Mouse (Mus musculus) cerebral cortex, adult 2 months (tissue): ENCODE results near the gene Mical2.

Experiments used
- WGBS: fragments of 180-500 bp; shearing (Covaris S2); methylation state at CpG from one replicate; pipeline ENCODE4 v1.1.7; 2018; 5-methylcytosine and 5-hydroxymethylcytosine counted together

Mical2 gene

DNA sequence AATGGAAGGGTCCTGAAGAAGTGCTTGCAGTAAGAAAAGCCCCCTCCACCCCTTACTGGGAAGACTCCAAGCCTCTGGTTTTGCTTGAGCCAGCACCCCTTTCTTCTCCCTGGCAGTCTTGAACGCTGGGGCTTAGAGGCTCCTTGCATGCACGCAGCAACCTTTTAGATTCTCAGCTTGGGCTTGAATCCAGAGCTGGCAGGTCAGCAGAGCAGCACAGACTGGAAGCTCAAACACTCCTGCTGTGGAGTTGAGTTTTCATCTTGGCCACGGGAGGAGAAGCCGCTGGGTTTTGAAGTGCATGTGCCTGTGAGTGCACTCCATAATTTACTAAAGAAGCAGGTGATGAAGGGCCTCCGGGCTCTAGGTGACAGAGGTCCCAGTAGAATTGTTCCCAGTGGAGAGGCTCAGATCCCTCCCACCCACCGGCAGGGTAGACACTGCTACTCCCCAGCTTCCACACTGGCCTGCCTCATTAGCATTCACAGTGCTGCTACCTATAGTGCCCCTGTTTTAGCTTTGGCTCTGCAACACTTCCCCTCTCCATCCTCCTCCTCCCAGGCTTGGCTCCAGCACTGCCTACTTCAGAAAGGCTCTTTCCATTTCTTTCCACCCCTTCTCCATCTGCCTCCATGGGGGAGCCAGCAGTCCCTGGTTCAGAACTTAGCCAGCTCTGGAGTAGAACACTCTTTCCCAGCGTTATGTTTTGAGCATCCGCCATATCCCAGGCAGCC lies 15.7 kb downstream of the Mical2 start:
- 28% methylated on average over 8 of the region's 8 CpGs for WGBS

DNA sequence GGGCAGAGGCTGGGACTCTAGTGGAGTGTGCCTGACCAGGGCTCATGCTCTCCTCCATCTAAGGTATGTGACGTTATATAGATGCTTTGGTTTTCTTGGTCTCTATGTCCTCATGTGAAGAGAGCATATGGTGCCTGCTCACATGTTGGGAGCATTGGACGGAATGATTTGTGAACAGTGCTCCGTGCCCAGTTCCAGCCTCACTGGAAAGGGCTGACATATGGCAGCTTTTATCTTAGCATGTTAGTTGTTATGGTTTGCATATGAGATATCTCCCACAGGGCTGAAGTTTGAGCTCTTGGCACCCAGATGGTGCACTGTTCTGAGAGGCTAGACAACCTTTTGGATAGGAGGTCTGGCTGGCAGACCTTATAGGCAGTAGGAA lies 16.3 kb downstream of the Mical2 start:
- WGBS = 48% methylated on average over 3 of the region's 3 CpGs

DNA sequence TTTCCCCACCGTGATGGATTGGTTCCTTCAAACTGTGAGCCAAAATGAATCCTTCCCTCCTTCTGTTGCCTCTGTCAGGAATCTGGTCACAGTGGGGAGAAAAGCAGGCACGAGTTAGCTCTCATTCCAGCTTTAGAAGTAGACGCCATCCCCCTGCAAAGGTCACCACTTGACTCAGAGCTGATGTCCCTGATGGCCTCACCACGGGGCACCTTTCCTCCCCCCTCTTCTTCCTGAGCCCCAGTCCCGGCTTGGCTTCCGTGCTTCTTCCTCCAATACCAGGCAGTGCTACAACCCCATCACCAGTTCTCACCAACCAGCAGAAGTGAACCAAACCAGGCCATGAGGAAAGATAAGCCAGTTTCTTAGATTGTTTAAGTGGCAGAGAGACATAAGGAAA lies 16.9 kb downstream of the Mical2 start:
- WGBS = 58% methylated on average over 6 of the region's 6 CpGs

DNA sequence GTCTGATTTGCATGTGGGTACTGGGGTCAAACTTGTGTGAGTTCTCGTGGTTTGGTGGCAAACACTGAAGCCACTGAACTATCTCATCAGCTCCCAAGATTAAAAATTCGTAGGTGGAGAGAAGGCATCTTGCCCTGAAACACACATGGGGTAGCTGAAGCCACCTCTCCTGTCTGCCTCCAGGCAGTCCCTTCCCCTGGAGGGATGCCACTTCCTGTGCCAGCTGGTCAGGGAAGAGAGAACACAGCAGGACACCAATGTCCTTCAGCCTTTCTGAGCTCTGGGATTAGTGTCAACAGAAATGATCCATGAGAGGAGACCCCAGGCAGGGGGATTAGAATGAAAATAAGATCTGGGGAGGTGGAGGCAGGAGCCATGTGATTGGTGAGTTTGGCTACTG lies 18.4 kb downstream of the Mical2 start:
- WGBS = 58% methylated on average over 2 of the region's 2 CpGs

DNA sequence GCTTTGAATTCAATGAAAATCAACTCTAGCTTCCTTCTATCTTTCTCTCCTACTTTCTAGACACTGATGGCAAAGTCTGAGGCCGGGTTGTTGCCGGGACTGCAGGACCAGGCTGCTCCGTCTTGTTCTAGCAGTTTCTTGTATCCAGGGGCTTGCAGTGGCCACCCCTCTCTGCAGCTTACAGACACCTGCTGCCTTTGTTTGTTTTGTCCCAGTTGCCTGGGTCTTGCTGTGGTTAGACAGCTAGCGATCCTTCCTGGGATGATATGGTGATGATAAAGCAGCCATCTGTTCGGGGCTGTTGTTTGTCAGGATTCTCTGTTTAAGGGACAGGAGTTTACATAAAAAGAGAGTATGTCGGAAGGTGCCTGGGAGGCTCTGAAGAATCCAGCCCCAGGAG lies 19.0 kb downstream of the Mical2 start:
- WGBS = 35% methylated on average over 6 of the region's 6 CpGs

DNA sequence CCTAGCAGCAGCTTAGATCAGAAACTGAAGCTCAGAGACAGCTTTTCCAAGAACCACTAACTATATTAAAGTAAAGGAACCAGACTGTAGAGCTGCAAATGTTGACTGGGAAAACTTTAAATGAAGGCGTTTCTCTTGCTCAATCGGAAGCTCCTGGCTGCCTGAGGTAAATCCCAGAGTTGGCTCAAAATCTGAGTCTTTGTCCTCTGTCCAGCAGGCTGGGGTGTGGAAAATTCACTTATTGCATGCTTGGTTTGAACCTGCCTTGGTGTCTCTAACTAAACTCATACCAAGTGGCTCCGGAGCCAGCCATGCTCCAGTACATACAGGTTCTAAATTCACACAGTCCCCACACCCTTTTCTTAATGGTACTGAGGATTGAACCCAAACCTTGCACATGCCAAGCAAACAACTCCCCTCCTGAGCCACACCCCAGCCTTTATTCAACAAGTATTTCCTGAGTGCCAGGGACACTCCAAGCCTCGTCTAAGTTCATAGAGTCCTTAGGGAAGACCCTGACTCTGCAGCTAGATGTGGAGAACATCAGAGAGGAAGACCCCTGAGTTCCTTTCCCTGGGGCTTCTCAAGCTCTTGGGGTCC lies 20.3 kb downstream of the Mical2 start:
- 59% methylated on average over 4 of the region's 4 CpGs for WGBS

DNA sequence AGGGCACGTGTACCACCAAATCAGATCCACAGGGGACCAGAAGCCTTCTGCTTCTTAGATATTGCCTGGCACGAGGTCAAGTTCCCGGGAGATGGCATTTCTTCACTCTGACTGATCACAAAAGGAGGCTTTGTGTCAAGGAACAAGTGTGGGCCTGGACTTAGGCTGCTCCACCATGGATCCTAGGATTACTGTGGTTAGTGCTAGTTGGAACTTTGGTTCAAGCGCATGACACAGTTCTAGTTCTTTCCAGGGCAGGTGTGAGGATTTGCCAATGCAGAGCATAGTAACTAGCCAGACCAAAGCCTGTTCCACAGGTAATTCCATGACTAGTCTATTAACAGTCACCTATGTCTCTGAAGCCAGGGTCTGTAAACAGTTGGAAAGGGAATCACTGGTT lies 20.8 kb downstream of the Mical2 start:
- WGBS = 72% methylated on average over 4 of the region's 4 CpGs

DNA sequence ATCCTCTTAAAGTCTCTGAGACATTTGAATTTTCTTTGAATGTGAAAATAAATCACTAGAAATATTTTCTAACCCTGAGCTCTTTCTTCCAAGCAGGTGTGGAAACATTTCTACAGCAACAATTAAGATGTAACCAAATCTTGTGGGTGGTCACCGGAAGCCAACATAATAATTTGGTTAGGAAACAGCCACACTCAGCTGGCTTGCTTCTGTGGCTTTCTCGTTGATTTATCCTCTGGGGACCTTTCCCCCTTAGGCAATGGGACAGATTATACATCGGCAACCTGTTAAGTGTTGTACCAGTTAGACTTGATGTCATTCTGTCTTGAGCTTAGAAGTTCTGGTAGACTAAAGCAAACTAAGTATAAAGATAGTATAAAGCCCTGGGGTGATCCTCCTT lies 22.2 kb downstream of the Mical2 start:
- WGBS = 80% methylated on average over 3 of the region's 3 CpGs

DNA sequence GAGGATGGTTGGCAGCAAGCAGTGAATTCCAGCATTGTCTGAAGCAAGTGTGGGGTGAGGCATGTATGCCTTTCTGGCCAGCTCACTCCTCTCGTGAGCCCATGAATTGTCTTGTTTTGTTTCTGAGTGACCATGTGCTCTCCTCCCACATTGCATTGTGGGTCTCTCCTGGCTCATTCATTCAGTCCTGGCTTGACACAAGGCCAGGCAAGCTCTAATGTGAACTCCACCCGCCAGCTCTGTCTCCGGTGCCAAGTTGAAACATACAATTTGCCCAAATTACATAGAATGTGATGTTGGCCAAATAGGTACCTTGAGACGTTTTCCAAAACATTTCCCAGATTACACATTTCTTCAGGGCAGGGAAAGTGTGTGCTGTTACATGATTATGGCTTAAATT lies 23.8 kb downstream of the Mical2 start:
- 42% methylated on average over 4 of the region's 4 CpGs for WGBS

DNA sequence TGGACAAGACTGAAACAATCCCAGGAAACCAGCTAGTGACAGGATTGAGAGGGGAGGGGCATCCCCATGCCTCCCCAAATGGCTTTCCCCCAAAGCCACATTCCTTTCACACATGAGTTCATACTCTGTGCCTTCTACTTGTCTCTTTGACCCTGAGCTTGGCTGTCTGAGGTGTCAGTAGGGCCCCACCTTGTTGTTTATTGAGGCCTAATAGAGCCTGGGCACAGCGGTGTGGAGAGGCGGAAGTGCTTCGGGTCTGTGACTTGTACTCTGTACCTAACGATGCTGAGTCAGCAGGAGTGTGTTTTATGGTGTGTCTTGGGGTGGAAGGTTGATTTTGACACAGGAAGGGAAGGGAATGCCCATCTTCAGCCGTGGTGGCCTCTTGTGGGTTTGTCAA lies 26.4 kb downstream of the Mical2 start:
- WGBS = 70% methylated on average over 5 of the region's 5 CpGs

DNA sequence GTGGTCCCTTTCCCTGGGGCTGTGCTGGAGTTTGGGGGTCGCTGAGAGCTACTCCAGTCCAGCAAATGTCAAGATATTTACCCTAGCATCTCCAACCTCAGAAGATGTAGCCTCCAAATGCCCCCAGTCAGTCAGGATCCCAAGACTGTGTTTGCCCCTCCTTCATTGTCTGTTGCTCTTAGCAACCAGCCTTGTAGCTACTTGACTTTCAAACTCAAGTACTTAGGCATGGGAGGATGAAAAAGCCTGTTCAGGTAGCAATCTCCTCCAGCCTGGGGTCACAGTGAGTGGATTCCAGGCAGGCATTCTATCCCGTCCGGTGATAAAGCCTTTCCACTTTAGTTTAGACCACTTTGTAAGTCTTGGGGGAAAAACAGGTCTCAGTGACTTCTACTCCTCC lies 28.6 kb downstream of the Mical2 start:
- WGBS = 90% methylated on average over 3 of the region's 3 CpGs

DNA sequence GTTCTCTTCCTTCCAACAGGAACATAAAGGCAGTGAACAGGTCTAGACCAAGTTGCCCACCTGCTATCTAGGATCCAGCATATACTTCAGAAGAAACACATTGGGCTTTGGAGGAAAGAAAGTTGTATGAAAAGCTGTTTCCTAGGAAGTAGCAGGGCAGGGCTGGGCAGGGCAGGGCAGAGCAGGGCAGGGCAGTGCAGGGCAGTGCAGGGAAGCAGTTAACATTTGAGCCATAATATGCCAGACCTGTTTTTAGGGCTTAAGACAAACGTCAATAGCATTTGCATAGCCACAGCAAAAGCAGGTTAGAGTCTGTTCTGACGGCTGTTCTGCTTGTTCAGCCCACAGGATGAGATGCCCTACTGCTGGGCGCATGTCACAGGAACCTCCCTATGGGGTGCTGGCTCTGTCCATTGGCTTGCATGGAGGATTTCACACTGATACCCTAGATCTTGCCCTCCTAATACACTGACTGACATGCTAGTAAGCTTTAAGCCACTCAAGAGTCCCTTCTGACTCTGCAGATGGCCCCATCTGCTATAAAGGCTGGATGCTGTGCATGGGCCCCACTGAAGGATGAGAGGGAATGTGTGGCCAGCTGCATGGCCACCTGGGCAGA lies 29.7 kb downstream of the Mical2 start:
- WGBS = 38% methylated on average over 3 of the region's 3 CpGs

DNA sequence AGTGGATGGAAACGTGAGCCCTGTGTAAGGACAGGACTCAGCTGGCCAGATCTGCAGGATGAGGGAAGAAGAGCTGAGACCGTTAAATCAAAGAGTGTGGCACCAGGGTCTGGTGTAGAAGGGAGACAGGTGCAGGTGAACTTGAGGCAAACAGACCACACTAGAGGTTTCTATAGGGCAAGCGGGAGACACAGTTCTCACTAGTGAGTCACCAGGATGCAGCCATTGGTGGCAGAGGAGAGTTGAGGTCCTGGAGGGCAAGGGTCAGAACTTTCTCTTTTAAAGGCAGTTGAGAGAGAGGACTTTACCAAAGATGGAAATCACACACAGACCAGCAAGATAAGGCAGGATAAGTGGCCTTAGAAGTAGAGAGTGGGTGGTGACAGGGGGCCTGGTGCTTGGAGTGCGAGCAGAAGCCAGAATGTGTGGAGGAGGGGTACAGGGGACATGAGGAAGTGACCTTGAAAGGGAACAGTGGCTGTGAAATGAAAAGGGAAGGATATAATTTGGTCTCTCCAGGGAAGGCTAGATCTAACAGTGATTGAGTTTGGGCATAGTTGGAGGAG lies 32.8 kb downstream of the Mical2 start:
- WGBS = 72% methylated on average over 4 of the region's 4 CpGs

DNA sequence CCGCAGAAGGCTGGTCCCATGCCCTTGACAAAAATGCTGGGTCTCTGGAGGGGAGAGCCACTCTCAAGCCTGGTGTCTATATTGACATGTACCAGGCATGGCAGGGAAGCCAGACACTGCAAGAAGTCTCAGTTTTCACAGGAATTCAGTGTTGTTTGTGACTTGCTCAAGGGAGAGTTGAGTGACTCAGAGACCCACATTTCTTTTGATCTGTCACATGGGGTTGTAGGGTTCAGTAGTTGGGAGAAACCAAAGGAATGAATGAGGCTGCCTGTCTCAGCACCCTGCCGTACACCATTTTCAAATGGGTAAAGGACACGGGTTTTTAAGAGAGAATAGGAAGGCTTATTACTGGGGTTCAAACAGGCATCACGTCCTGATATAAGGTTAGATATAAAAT lies 33.6 kb downstream of the Mical2 start:
- 81% methylated on average over 4 of the region's 4 CpGs for WGBS

DNA sequence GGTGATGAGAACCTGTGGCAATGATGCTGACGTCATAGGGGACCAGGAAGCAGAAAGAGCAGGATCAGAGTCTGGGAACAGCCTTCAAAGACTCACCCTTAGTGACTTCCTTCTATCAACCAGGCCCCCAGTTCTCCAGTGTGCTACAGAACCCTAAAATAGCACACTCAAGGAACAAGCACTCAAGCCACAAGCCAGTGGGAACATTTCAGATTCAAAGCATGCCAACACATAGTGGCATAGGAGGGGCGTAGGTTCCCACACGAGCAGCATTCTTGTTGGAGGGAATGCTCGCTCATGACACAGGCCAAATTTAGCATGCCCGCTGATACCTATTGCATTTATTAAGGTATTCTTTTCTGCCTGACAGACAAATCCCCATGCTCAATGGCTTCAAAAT lies 35.5 kb downstream of the Mical2 start:
- 44% methylated on average over 5 of the region's 5 CpGs for WGBS

DNA sequence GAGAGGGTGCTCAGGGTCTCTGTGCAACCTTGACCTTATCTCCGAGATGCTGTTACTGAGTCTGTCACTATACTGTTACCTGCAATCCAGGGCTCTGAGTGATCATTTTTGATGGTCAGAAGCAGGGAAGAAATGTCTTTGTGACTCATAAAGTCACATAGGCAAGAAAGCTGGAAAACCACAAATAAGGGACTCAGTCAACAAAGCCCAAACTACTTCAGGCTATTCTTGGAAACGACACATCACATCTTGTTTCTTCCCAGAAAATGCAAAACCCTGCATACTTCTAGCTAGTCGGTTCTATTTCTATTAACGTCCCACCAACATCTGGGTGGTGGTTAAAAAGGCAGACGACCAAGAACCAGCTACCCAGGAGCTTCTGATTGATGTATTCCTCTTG lies 41.6 kb downstream of the Mical2 start:
- WGBS = 56% methylated on average over 5 of the region's 5 CpGs

DNA sequence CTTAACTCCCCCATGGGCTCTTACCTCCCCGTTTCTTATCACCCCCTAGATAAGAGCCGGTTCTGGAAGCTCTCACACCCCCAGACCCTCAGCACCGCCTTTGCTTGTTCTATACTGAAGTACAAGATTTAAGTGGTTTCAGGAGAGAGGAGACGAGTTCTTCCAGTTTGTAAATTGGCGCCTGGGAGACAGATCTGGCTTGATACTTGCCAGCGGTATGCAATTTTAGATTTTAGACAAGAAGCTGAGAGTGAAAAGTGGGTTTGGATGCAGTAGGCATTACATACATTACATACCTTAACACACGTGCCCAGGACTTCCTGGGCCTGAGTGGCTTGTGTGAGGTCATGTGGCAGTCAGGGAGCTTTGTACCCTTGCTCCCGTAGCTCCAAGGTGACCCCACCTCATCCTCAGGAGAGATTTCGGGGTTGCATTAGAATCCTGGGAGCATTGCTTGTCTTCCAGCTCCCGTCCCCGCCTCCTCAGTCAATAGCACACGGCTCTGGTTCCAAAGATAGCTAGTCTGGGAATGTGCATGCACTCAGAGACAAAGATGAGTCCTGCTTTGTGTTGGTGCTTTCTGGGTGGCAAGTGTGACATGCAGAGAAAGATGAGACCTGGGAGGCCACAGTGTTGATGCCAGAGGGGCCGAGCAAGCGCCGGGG lies 43.2 kb downstream of the Mical2 start:
- WGBS = 40% methylated on average over 15 of the region's 15 CpGs

DNA sequence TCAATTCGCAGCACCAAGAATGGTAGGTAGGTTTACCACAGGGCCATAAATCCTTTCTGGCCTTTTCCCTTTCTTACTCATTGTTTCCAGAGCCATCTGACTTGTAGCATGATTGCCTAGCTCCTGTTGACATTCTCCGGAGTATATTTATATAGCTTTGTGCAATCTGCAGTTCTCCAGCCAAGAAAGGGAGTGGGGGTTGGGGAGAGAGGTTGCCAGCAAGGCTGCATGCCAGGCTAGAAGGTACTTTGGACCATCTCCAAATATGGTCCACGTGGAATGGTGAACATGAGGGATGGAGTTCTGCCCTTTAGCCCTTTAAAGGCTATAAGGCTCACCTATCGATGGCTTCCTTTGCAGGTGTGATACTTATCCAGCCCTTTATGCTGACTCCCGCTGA lies 45.2 kb downstream of the Mical2 start:
- 63% methylated on average over 5 of the region's 5 CpGs for WGBS

DNA sequence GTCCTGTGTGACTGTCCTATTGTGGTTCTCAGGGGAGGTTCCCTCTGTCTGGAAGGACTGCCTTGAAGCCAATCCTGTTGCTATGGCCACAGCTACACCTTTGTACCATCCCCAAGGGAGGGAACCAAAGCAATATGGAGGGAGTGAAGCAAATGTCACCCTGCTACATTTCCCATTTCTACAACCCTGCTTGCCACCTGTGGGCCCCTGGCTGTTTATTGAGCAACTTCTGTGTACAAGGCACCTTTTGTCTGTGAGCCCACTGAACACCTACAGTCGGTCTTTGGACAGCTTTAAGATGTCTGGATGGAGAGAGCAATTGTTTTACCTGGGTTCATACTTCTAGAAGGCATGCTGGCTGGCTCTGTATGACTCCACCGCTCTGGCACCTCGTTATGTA lies 46.0 kb downstream of the Mical2 start:
- 60% methylated on average over 3 of the region's 3 CpGs for WGBS

DNA sequence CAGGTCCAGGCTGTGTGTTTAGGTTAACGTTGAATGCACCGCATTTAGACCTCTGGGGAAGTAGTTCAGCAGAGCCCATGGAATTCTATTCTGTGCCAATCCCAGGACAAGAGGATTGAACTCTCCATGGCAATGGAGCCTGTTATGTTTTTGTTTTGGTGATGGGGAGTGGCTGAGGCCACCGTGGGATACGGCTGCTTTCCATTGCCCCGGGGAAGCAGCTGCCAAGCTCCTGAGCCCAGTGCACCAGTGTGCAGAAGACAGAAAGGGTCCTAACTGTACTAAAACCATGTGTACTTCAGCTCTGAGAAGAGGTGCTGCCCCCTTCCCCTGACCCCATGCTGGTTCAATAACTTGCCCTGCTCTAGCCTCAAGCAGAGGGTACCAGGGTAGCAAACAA lies 47.0 kb downstream of the Mical2 start:
- 34% methylated on average over 5 of the region's 5 CpGs for WGBS

DNA sequence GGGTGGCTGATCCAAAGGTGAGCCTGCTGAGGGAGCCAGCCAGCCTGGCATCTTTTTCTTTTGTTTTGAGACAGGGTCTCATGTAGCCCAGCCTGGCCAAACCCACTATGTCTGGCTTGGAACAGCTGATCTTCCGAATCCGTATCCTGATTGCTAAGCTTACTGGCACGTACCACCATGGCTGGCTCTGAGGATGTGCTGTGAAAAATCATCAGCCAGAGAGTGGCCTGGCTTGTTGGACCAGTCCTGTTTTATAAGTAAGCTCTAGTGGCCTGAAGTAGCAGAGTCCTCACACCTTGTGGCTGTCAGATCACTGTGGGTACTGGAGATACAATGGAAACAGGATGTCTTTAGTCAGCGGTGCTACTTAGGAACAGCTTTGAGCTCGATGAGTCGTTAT lies 47.8 kb downstream of the Mical2 start:
- WGBS = 30% methylated on average over 6 of the region's 6 CpGs

DNA sequence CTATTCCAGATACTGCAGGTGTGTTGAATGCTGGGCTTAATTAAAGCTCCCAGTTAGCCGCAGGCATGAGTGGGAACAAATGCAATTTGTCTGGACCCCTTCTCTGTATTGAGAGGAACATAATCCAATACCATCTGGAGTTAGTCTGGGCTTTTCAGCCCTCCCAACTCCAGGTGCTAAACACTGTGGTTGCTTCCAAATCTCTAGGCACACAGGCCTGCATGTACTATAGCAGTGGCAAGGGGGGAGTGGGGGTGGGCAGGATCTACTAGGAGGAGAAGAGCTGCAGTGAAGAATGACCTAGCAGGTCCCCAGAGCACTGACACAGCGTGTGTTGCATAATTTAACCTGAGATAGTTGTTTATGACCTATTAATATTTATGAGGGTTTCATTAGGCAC lies 49.0 kb downstream of the Mical2 start:
- WGBS = 44% methylated on average over 2 of the region's 2 CpGs

DNA sequence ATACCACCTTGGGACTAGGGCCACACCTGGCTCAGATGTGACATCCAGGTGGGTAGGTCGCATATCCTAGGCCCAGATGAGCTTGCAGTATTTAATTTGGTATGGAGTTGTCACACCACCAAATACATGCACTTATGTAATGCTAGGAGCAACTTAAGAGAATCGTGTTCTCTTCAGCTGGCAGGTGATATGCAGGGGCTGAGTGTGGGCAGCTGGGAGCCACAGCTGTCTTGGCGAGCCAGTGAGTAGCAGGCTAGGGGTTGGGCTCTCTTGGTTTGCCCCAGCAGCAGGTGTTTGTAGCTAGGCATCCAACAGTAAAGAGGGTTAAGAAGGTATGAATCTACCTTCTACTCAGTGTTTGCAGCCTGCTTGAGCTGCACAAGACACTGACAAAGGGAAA lies 49.4 kb downstream of the Mical2 start:
- 56% methylated on average over 3 of the region's 3 CpGs for WGBS
